Mouse (Mus musculus) ES-E14 (cell line): ENCODE data around the gene Lcat.

Experiments used
- CHD2 ChIP-seq: IDR thresholded peaks from 2 replicates; pipeline ENCODE4 v1.6.1; 2014; ENCODE audit warnings: mild to moderate bottlenecking, low read depth, low read length, inconsistent platforms
- MAFK ChIP-seq: IDR thresholded peaks from 2 replicates; pipeline ENCODE4 v1.6.1; 2014; ENCODE audit warnings: mild to moderate bottlenecking, low read depth, low read length, inconsistent platforms; ENCODE audit not compliant: insufficient read depth

DNA sequence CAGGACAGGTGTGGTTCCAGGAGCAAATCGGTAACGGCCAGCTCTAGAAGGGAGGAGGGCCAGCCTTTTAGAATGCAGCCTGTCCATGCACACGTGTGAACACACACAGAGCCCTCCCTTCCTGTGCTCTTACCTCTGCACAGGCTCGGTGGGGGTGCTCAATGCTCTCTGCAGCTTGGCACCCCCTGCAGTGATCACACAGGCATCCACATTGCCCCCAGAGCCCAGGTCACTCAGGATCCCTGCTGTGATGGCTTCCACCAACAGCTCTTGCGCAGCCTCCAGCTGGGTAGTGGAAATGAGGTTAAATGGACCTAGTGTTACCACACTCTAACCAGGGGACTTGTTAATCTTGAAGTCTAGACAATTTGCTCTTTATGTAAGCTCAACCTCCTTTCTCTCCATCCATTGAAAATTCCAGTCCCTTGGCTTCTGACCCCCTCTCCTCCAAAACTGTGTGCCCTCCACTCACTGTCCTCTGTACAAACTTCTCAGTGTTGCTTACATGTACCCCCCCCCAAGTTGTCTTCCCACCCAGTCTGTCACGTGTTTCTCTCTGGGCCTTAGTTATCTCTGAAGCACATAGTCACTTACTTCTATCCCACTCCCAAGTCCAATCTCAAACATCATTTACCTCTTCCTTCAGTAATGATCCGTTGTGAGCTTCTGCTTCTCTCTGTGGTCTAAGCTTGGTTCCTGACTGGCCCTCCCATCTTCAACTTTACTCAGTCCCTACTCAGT, 7.1 kb downstream of the Lcat start:
- TF ChIP-seq CHD2 (no peak), MAFK (no peak)
